Mouse (Mus musculus): ENCODE data around the gene Rph3al.

Gene Rph3al

GRCm38 (mm10) chr11:75938379-75938906, at the start of gene Rph3al:
Gene Rph3al (minus strand): TSS chr11:75938429.
- no peak for DNase-seq (ENCODE audit: low spot score)

GRCm38 (mm10) chr11:75985948-75986347, 47.7 kb upstream of the Rph3al start:
- no peak for DNase-seq (ENCODE audit: low spot score)

GRCm38 (mm10) chr11:75984581-75984980, 46.4 kb upstream of the Rph3al start:
- DNase-seq (ENCODE audit: low spot score), result no peak

- no peak for DNase-seq (ENCODE audit: low spot score)
These were observed 45.0 kb upstream of the Rph3al start for GRCm38 (mm10) chr11:75983194-75983593.

GRCm38 (mm10) chr11:75980413-75980812, 42.2 kb upstream of the Rph3al start:
- DNase-seq (ENCODE audit: low spot score), result no peak

- no peak for DNase-seq (ENCODE audit: low spot score)
These were observed 39.8 kb upstream of the Rph3al start for GRCm38 (mm10) chr11:75978051-75978450.

- no peak for DNase-seq (ENCODE audit: low spot score)
These were observed 38.5 kb upstream of the Rph3al start for GRCm38 (mm10) chr11:75976748-75977147.

- DNase-seq (ENCODE audit: low spot score), result no peak
These were observed 35.8 kb upstream of the Rph3al start for GRCm38 (mm10) chr11:75973988-75974387.

- DNase-seq (ENCODE audit: low spot score), result no peak
These were observed 34.8 kb upstream of the Rph3al start for GRCm38 (mm10) chr11:75972916-75973567.

GRCm38 (mm10) chr11:75972188-75972587, 34.0 kb upstream of the Rph3al start:
- DNase-seq (ENCODE audit: low spot score), result no peak

GRCm38 (mm10) chr11:75970629-75971028, 32.4 kb upstream of the Rph3al start:
- no peak for DNase-seq (ENCODE audit: low spot score)

GRCm38 (mm10) chr11:75968761-75969160, 30.5 kb upstream of the Rph3al start:
- DNase-seq (ENCODE audit: low spot score), result no peak

- DNase-seq (ENCODE audit: low spot score), result no peak
These were observed 28.5 kb upstream of the Rph3al start for GRCm38 (mm10) chr11:75966401-75967372.

- no peak for DNase-seq (ENCODE audit: low spot score)
These were observed 27.6 kb upstream of the Rph3al start for GRCm38 (mm10) chr11:75965674-75966400.

GRCm38 (mm10) chr11:75964476-75964730, 26.2 kb upstream of the Rph3al start:
- no peak for DNase-seq (ENCODE audit: low spot score)

- no peak for DNase-seq (ENCODE audit: low spot score)
These were observed 25.7 kb upstream of the Rph3al start for GRCm38 (mm10) chr11:75963730-75964475.

- DNase-seq (ENCODE audit: low spot score), result no peak
These were observed 23.6 kb upstream of the Rph3al start for GRCm38 (mm10) chr11:75961782-75962181.

GRCm38 (mm10) chr11:75957124-75957832, 19.0 kb upstream of the Rph3al start:
- DNase-seq (ENCODE audit: low spot score), result no peak

GRCm38 (mm10) chr11:75956651-75957050, 18.4 kb upstream of the Rph3al start:
- DNase-seq (ENCODE audit: low spot score), result no peak

GRCm38 (mm10) chr11:75954896-75955295, 16.7 kb upstream of the Rph3al start:
- no peak for DNase-seq (ENCODE audit: low spot score)

GRCm38 (mm10) chr11:75951895-75952294, 13.7 kb upstream of the Rph3al start:
- DNase-seq (ENCODE audit: low spot score), result no peak

All from left cerebral cortex, adult 11 months (tissue).